Mouse (Mus musculus) ES-E14 (cell line): ENCODE data around the gene Npdc1.

Experiments
- HCFC1 ChIP-seq: IDR thresholded peaks from 2 replicates; pipeline ENCODE4 v1.6.1; 2012; ENCODE audit warnings: low read length, inconsistent platforms, borderline replicate concordance; ENCODE audit not compliant: insufficient read depth
- MAFK ChIP-seq: IDR thresholded peaks from 2 replicates; pipeline ENCODE4 v1.6.1; 2014; ENCODE audit warnings: mild to moderate bottlenecking, low read depth, low read length, inconsistent platforms; ENCODE audit not compliant: insufficient read depth
- ZC3H11A ChIP-seq: IDR thresholded peaks from 2 replicates; pipeline ENCODE4 v1.6.1; 2012; ENCODE audit warnings: low read depth, mild to moderate bottlenecking, inconsistent platforms, low read length, borderline replicate concordance

- TF ChIP-seq ZC3H11A (no peak), HCFC1 (no peak), MAFK (no peak)
These were observed 39.3 kb upstream of the Npdc1 start for GRCm38 (mm10) chr2:25359848-25360247.
